Mouse (Mus musculus): Measurements from ENCODE around the gene Myom1. TPM values are rescaled to one million over a fixed set of nuclear protein-coding genes. Genes with fewer than 3 reads are reported as not detected.
"Not testable (repeated sequence)": the region's sequence is repeated elsewhere in the genome, so short reads cannot be mapped to it uniquely, and the experiment has no call there.

Gene Myom1
- polyA plus RNA-seq, 1 experiment from 2014 or later: 10.8 TPM

- not testable (repeated sequence) for H3K27ac ChIP-seq (ENCODE audit: low read length); H3K4me3 ChIP-seq (ENCODE audit: low read length); H3K27me3 ChIP-seq (replicated peaks; ENCODE audit: control insufficient read depth, insufficient read depth, low read length); H3K9me3 ChIP-seq (ENCODE audit: control insufficient read depth, low read length); ATAC-seq; H3K4me2 ChIP-seq (ENCODE audit: low read depth, low read length); H3K36me3 ChIP-seq (ENCODE audit: control insufficient read depth, insufficient read depth, low read length); H3K9ac ChIP-seq (ENCODE audit: low read depth, low read length); H3K4me1 ChIP-seq (ENCODE audit: control insufficient read depth, insufficient read depth, low read length)
- WGBS: 92% methylated on average over 14 of the region's 14 CpGs
These were observed 28.4 kb upstream of the Myom1 start for GRCm38 (mm10) chr17:70974065-70974464.

GRCm38 (mm10) chr17:70977799-70978198 is 24.6 kb upstream of the Myom1 start:
- no peak overlapping the region for H3K9ac ChIP-seq (ENCODE audit: low read depth, low read length)
- no peak overlapping the region for H3K4me3 ChIP-seq (ENCODE audit: low read length)
- no peak overlapping the region for H3K4me2 ChIP-seq (ENCODE audit: low read depth, low read length)
- no peaks in the 10 kb centered on the region for H3K9me3 ChIP-seq (ENCODE audit: control insufficient read depth, low read length)
- no peaks in the 10 kb centered on the region for H3K4me1 ChIP-seq (ENCODE audit: control insufficient read depth, insufficient read depth, low read length)
- H3K27ac ChIP-seq (ENCODE audit: low read length): no peak overlapping the region
- no peak for ATAC-seq
- no peaks in the 10 kb centered on the region for H3K27me3 ChIP-seq (replicated peaks; ENCODE audit: control insufficient read depth, insufficient read depth, low read length)
- WGBS: 88% methylated on average over 6 of the region's 6 CpGs
- H3K36me3 ChIP-seq (ENCODE audit: control insufficient read depth, insufficient read depth, low read length): peaks cover 13% of the 10 kb centered on the region

GRCm38 (mm10) chr17:70979345-70980223 is 22.8 kb upstream of the Myom1 start:
- Histone ChIP-seq H3K9ac (ENCODE audit: low read depth, low read length) (no peak overlapping the region), H3K27me3 (replicated peaks; ENCODE audit: control insufficient read depth, insufficient read depth, low read length) (no peaks in the 10 kb centered on the region), H3K4me1 (ENCODE audit: control insufficient read depth, insufficient read depth, low read length) (no peaks in the 10 kb centered on the region), H3K4me3 (ENCODE audit: low read length) (no peak overlapping the region), H3K4me2 (ENCODE audit: low read depth, low read length) (no peak overlapping the region), H3K36me3 (ENCODE audit: control insufficient read depth, insufficient read depth, low read length) (peaks cover 10% of the 10 kb centered on the region; the same call in 1 of the 2 replicates), H3K27ac (ENCODE audit: low read length) (no peak overlapping the region), H3K9me3 (ENCODE audit: control insufficient read depth, low read length) (no peaks in the 10 kb centered on the region)
- 85% methylated on average over 20 of the region's 20 CpGs for WGBS
- 0 out of 2 replicates have a peak, but pooled peaks have one; percentile 27 for ATAC-seq

GRCm38 (mm10) chr17:70985501-70986354 is 16.7 kb upstream of the Myom1 start:
- Histone ChIP-seq H3K27ac (ENCODE audit: low read length) (peak overlapping the region; percentile 42; the same call in 1 of the 2 replicates), H3K4me3 (ENCODE audit: low read length) (no peak overlapping the region), H3K4me2 (ENCODE audit: low read depth, low read length) (no peak overlapping the region), H3K36me3 (ENCODE audit: control insufficient read depth, insufficient read depth, low read length) (peaks cover 13% of the 10 kb centered on the region), H3K9me3 (ENCODE audit: control insufficient read depth, low read length) (no peaks in the 10 kb centered on the region; the same call in 1 of the 2 replicates), H3K9ac (ENCODE audit: low read depth, low read length) (no peak overlapping the region), H3K4me1 (ENCODE audit: control insufficient read depth, insufficient read depth, low read length) (peaks cover 30% of the 10 kb centered on the region), H3K27me3 (replicated peaks; ENCODE audit: control insufficient read depth, insufficient read depth, low read length) (no peaks in the 10 kb centered on the region)
- 84% methylated on average over 15 of the region's 15 CpGs for WGBS
- no peak for ATAC-seq

- H3K4me3 ChIP-seq (ENCODE audit: low read length): no peak overlapping the region
- H3K27me3 ChIP-seq (replicated peaks; ENCODE audit: control insufficient read depth, insufficient read depth, low read length): no peaks in the 10 kb centered on the region
- ATAC-seq: no peak
- H3K9me3 ChIP-seq (ENCODE audit: control insufficient read depth, low read length): no peaks in the 10 kb centered on the region; the same call in 1 of the 2 replicates
- peak overlapping the region; percentile 42; the same call in 1 of the 2 replicates for H3K27ac ChIP-seq (ENCODE audit: low read length)
- peaks cover 34% of the 10 kb centered on the region for H3K4me1 ChIP-seq (ENCODE audit: control insufficient read depth, insufficient read depth, low read length)
- no peak overlapping the region for H3K4me2 ChIP-seq (ENCODE audit: low read depth, low read length)
- WGBS: 84% methylated on average over 6 of the region's 6 CpGs
- peaks cover 10% of the 10 kb centered on the region for H3K36me3 ChIP-seq (ENCODE audit: control insufficient read depth, insufficient read depth, low read length)
- no peak overlapping the region for H3K9ac ChIP-seq (ENCODE audit: low read depth, low read length)
These were observed 16.1 kb upstream of the Myom1 start for GRCm38 (mm10) chr17:70986355-70986740.

- H3K4me3 ChIP-seq (ENCODE audit: low read length): 0 out of 2 replicates have a peak overlapping the region, but pooled peaks have one; percentile 91
- no peak overlapping the region for H3K9ac ChIP-seq (ENCODE audit: low read depth, low read length)
- H3K36me3 ChIP-seq (ENCODE audit: control insufficient read depth, insufficient read depth, low read length): peaks cover 9% of the 10 kb centered on the region
- peaks cover 40% of the 10 kb centered on the region for H3K4me1 ChIP-seq (ENCODE audit: control insufficient read depth, insufficient read depth, low read length)
- ATAC-seq: no peak
- H3K27me3 ChIP-seq (replicated peaks; ENCODE audit: control insufficient read depth, insufficient read depth, low read length): no peaks in the 10 kb centered on the region
- peak overlapping the region; percentile 63 for H3K4me2 ChIP-seq (ENCODE audit: low read depth, low read length)
- no peaks in the 10 kb centered on the region; the same call in 1 of the 2 replicates for H3K9me3 ChIP-seq (ENCODE audit: control insufficient read depth, low read length)
- peak overlapping the region; percentile 84 for H3K27ac ChIP-seq (ENCODE audit: low read length)
- WGBS: 79% methylated on average over 15 of the region's 15 CpGs
These were observed 15.4 kb upstream of the Myom1 start for GRCm38 (mm10) chr17:70986831-70987660.

GRCm38 (mm10) chr17:70988337-70988767 is 14.1 kb upstream of the Myom1 start:
- Histone ChIP-seq H3K9ac (ENCODE audit: low read depth, low read length) (peak overlapping the region; percentile 36; the same call in 1 of the 2 replicates), H3K4me2 (ENCODE audit: low read depth, low read length) (peak overlapping the region; percentile 63), H3K4me1 (ENCODE audit: control insufficient read depth, insufficient read depth, low read length) (peaks cover 51% of the 10 kb centered on the region), H3K27me3 (replicated peaks; ENCODE audit: control insufficient read depth, insufficient read depth, low read length) (no peaks in the 10 kb centered on the region), H3K4me3 (ENCODE audit: low read length) (peak overlapping the region; percentile 91), H3K27ac (ENCODE audit: low read length) (peak overlapping the region; percentile 84), H3K9me3 (ENCODE audit: control insufficient read depth, low read length) (no peaks in the 10 kb centered on the region; the same call in 1 of the 2 replicates), H3K36me3 (ENCODE audit: control insufficient read depth, insufficient read depth, low read length) (peaks cover 16% of the 10 kb centered on the region)
- WGBS: 64% methylated on average over 12 of the region's 12 CpGs
- ATAC-seq: peak; percentile 63

- Histone ChIP-seq H3K4me1 (ENCODE audit: control insufficient read depth, insufficient read depth, low read length) (peaks cover 56% of the 10 kb centered on the region), H3K4me3 (ENCODE audit: low read length) (peak overlapping the region; percentile 91), H3K36me3 (ENCODE audit: control insufficient read depth, insufficient read depth, low read length) (peaks cover 16% of the 10 kb centered on the region), H3K4me2 (ENCODE audit: low read depth, low read length) (peak overlapping the region; percentile 63), H3K27ac (ENCODE audit: low read length) (peak overlapping the region; percentile 84), H3K9me3 (ENCODE audit: control insufficient read depth, low read length) (no peaks in the 10 kb centered on the region; the same call in 1 of the 2 replicates), H3K27me3 (replicated peaks; ENCODE audit: control insufficient read depth, insufficient read depth, low read length) (no peaks in the 10 kb centered on the region), H3K9ac (ENCODE audit: low read depth, low read length) (peak overlapping the region; percentile 93)
- ATAC-seq: no peak
- 42% methylated on average over 8 of the region's 8 CpGs for WGBS
These were observed 13.0 kb upstream of the Myom1 start for GRCm38 (mm10) chr17:70989430-70989829.
